Mouse (Mus musculus) hindlimb bud, embryonic 11.5 days (tissue): ENCODE results near the gene Ccnd3.

ENCODE experiments used
- DNase-seq: peaks from one replicate; pipeline ENCODE4 v3.0.0-alpha.2; 2012; ENCODE audit warnings: low read depth, low spot score; ENCODE audit errors: extremely low spot score

The Ccnd3 gene

GRCm38 (mm10) chr17:47504941-47505346 is at the start of gene Ccnd3:
Ccnd3 (plus strand) TSS chr17:47505051.
- no peak for DNase-seq

DNA sequence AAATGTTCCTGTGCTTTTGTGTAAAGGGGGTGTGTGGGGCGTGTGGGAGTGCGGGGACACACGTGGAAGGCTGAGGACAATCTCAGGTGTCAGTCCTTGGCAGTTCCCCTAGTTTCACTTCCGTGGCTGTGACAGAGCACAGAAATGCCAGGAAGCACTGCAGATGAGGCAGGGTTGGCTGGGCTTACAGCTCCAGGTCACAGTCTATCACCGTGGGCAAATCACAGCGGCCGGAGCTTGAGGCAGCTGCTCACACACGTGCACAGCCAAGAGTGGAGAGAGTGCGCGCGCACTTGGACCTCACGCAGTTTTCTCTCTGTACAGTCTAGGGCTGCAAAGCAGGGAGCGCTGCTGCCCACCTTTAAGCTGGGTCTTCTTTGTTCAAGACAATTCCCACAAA is 46.5 kb upstream of the Ccnd3 start:
- DNase-seq = no peak

DNA sequence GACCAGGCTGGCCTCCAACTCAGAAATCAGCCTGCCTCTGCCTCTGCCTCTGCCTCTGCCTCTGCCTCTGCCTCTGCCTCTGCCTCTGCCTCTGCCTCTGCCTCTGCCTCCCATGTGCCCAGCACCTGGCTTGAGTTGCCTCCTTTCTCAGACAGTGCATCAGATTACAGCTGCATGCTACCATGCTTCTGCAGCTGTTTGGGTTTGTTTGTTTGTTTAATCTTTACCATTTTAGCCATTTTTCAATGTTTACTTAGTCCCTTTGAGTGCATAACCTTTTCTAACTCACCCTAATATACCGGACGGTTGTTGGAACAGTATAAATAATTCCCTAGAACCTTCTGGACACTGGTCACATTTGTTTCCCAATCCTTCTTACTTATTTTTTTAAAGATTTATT is 45.9 kb upstream of the Ccnd3 start:
- DNase-seq = no peak

GRCm38 (mm10) chr17:47459341-47459919 is 45.4 kb upstream of the Ccnd3 start:
- no peak for DNase-seq

DNA sequence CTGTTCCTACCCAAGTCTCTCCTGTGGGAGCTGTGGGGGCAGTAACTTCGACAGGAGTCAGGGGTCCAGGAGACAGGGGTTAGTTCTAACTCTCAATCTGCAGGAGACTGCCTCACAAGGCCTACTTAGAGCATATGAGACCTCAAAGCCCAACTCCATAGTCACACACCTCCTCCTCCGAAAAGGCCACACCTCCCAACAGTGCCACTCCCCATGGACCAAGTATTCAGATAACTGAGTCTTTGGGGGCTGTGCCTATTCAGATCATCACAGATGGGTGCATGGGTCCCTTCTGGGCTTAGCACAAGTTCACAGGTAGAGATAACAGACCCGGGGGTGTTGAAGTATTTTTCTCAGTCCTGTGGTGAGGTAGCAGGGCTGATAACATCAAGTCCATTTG is 43.2 kb upstream of the Ccnd3 start:
- DNase-seq = no peak

GRCm38 (mm10) chr17:47462209-47462608 is 42.6 kb upstream of the Ccnd3 start:
- DNase-seq = no peak

- DNase-seq = no peak
These were observed 42.0 kb upstream of the Ccnd3 start for GRCm38 (mm10) chr17:47462728-47463388.

DNA sequence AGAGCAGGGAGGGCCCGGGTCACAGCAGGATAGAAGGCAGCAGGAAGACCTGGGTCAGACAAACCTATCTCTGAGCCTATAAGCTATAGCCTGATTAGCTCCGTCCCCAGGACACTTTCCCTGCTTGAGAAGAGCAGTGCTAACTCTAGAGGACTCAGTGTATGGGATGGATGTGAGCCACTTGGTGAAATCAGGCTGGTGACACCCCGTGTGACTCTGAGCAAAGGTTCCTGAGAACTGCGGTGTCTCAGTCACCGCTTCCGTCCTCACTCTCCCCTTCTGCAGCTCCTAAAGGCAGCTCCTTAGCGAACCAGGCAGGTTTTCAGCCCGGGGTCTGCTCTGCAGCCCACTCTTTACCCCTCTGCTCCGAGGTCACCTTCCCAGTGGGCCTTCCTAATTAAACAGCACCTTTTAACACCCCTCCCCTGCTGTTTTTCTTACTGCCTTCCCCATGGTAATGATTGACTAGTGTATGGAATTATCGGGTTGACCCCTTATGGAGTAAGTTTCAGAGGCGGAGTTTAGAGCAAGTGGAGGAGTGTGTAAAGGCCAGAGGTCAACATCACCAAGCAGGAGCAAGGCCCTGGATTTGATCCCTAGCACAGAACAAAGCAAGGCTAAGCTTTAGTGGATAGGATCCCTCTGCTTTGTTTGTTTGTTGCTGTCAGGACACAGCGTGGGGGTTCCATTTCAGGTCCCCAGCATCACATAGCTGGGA is 40.4 kb upstream of the Ccnd3 start:
- no peak for DNase-seq

GRCm38 (mm10) chr17:47465016-47465415 is 39.8 kb upstream of the Ccnd3 start:
- no peak for DNase-seq

DNA sequence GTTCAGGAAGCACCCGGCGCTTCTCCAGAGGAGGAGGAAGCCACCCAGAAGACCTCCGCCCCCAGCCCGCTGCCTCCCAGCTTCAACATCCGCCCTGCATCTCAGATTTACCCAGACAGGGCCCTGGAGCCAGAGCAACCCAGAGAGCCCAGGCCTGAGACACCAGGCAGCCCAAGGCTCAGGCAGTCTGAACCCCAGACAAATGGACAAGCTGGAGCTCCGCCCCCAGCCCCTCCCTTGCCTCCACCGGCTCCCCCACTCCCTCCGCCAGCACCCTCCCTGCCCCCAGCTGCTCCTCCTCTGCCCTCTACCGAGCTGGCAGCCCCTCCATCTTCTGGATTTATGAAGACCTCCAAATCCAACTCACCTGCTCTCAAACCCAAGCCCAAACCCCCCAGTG is 38.6 kb upstream of the Ccnd3 start:
- DNase-seq = no peak

GRCm38 (mm10) chr17:47467659-47468058 is 37.2 kb upstream of the Ccnd3 start:
- no peak for DNase-seq

GRCm38 (mm10) chr17:47468063-47468462 is 36.8 kb upstream of the Ccnd3 start:
- no peak for DNase-seq

- no peak for DNase-seq
These were observed 36.4 kb upstream of the Ccnd3 start for GRCm38 (mm10) chr17:47468466-47468865.

DNA sequence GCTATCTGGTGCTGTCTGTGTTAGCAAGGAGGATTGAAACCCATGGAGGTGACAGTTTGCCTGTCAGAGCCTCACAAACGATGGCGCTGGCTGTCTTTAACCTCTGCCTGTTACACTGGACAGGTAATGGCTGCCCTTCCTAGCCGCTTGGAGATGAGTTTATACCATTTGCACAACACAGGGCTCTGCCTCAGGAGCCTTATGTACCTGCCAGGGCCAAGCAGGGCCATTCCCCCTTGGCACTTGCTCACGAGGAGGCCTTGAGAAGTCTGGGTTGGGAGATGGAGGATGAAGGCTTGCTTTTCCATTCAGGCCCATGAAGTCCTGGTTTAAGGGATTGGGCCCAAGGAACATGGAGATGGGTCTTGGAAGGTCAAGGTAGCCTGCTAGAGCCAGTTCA is 35.2 kb upstream of the Ccnd3 start:
- no peak for DNase-seq

- no peak for DNase-seq
These were observed 34.7 kb upstream of the Ccnd3 start for GRCm38 (mm10) chr17:47470121-47470520.

DNA sequence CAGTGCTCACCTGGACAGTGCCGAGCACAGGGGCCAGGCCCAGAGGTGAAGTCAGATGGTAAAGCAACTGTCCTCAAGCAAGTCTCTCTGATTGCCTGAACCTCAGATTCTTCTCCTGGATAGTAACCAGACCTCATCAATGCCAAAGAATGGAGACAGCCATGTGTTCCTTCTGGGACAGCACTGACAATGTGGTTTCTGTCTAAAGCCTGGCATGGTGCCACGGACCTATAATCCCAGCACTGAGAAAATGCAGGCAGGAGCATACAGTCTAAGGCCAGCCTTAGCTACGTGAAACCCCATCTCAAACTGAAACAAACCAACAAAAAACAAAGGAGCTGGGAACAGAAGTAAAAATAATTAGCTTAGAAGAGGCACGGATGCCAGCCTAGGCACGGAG is 34.2 kb upstream of the Ccnd3 start:
- DNase-seq = no peak

GRCm38 (mm10) chr17:47472435-47473350 is 32.2 kb upstream of the Ccnd3 start:
- DNase-seq = no peak

- DNase-seq = no peak
These were observed 31.3 kb upstream of the Ccnd3 start for GRCm38 (mm10) chr17:47473434-47473974.

DNA sequence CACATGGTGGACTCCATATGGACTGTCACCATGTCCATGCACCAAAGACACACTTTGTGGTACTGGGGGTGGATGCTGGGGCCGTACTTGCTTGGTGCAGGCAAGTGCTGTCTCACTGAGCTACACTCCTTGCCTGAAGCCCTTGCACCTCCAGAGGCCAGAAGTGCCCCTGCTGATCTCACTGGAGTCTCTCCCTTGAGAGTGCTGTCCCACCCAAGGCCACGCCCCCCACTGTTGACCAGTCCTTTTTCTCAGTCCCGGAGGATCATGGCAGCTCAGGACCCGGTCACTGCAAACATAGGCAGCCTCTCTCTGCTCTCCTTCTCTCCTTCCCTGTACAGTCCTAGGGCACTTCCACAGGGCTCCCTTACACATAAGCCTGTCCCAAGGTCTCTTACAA is 30.6 kb upstream of the Ccnd3 start:
- no peak for DNase-seq

DNA sequence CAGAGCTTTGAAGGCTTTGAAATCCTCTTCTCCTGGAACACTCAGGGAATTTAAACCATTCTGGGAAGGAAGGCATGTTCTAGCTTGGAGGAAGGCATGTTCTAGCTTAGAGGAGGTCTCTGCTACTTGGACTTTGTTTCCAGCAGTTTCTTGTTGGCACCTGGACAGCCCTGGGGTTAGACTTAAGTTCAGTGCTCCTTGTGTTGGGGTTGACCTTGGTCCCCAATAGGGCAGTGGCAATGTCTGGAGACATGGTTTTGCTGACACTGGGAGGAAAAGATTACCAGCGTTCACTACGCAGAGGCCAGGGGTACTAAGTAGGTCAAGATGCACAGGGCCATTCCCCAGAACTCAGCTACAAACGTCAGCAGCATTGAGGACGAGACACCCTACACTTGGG is 29.7 kb upstream of the Ccnd3 start:
- DNase-seq = no peak

DNA sequence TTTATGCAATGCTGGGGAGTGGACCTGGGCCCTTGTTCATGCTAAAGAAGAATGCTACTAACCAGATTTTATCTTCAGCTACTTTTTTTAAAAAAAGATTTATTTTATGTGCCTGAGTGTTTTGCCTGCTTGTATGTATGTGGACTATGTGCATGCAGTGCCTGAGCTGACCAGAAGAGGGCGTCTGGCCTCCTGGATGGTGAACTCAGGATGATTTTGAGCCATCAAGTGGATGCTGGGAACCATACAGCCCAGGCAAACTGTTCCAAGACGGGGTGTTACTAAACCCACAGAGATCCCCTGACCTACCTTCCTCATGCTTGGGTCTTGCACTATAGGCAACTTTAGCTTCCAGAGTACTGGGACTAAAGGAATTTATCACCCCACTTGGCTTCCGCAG is 29.1 kb upstream of the Ccnd3 start:
- no peak for DNase-seq
